Mouse (Mus musculus): Measurements from ENCODE around the gene Fopnl.

- TF ChIP-seq CTCF (IDR thresholded peaks at IDR 0.05; ENCODE audit: low read depth) (no peak), EP300 (optimal IDR thresholded peaks at IDR 0.05) (no peak)
These were observed 20.1 kb downstream of the Fopnl start for GRCm38 (mm10) chr16:14297137-14297536.

Measured in stomach, postnatal 0 days (tissue).